Mouse (Mus musculus) CD4-positive helper T cell, adult 2 months (primary cell): ENCODE measurements at regions not wholly inside any gene's neighbourhood (a gene's known extent, or its start where the extent isn't known, plus 50 kb on each side); places are given as distances from the start of the nearest gene placed in this dataset.

Experiments used
- DNase-seq: peaks from one replicate; pipeline ENCODE4 v3.0.0-alpha.2; 2012; ENCODE audit warnings: low read depth, missing footprints, low spot score

- no peak for DNase-seq
These were observed 220.0 kb upstream of the Gm9767 start for GRCm38 (mm10) chr10:25857954-25858616.

- no peak for DNase-seq
These were observed 233.7 kb upstream of the Gm9767 start for GRCm38 (mm10) chr10:25844348-25844747.

GRCm38 (mm10) chr10:25829275-25829674 lies 248.8 kb upstream of the Gm9767 start:
- no peak for DNase-seq

GRCm38 (mm10) chr10:25804223-25804622 lies 268.2 kb upstream of the Smlr1 start:
- no peak for DNase-seq

GRCm38 (mm10) chr10:25801499-25801898 lies 265.4 kb upstream of the Smlr1 start:
- no peak for DNase-seq

- no peak for DNase-seq
These were observed 262.8 kb upstream of the Smlr1 start for GRCm38 (mm10) chr10:25798881-25799280.

GRCm38 (mm10) chr10:25790363-25790821 lies 254.3 kb upstream of the Smlr1 start:
- DNase-seq: no peak

- DNase-seq: no peak
These were observed 252.6 kb upstream of the Smlr1 start for GRCm38 (mm10) chr10:25788660-25789059.

GRCm38 (mm10) chr10:25788004-25788403 lies 251.9 kb upstream of the Smlr1 start:
- no peak for DNase-seq

- no peak for DNase-seq
These were observed 247.8 kb upstream of the Smlr1 start for GRCm38 (mm10) chr10:25783861-25784260.

- DNase-seq: no peak
These were observed 243.4 kb upstream of the Smlr1 start for GRCm38 (mm10) chr10:25779476-25779875.

- no peak for DNase-seq
These were observed 241.7 kb upstream of the Smlr1 start for GRCm38 (mm10) chr10:25777717-25778116.

GRCm38 (mm10) chr10:25776697-25777096 lies 240.6 kb upstream of the Smlr1 start:
- DNase-seq: no peak

- no peak for DNase-seq
These were observed 234.0 kb upstream of the Smlr1 start for GRCm38 (mm10) chr10:25770051-25770450.

GRCm38 (mm10) chr10:25768456-25768855 lies 232.4 kb upstream of the Smlr1 start:
- no peak for DNase-seq

- DNase-seq: no peak
These were observed 218.2 kb upstream of the Smlr1 start for GRCm38 (mm10) chr10:25754300-25754699.

- no peak for DNase-seq
These were observed 206.6 kb upstream of the Smlr1 start for GRCm38 (mm10) chr10:25742678-25743077.

GRCm38 (mm10) chr10:25740956-25741355 lies 204.9 kb upstream of the Smlr1 start:
- DNase-seq: no peak

GRCm38 (mm10) chr10:25730470-25730869 lies 194.4 kb upstream of the Smlr1 start:
- no peak for DNase-seq

GRCm38 (mm10) chr10:25723966-25724365 lies 187.9 kb upstream of the Smlr1 start:
- DNase-seq: no peak

GRCm38 (mm10) chr10:25715747-25716146 lies 179.7 kb upstream of the Smlr1 start:
- no peak for DNase-seq

GRCm38 (mm10) chr10:25714636-25715035 lies 178.6 kb upstream of the Smlr1 start:
- no peak for DNase-seq

GRCm38 (mm10) chr10:25714041-25714440 lies 178.0 kb upstream of the Smlr1 start:
- no peak for DNase-seq

- no peak for DNase-seq
These were observed 171.9 kb upstream of the Smlr1 start for GRCm38 (mm10) chr10:25707951-25708350.
